Mouse (Mus musculus): ENCODE measurements around the gene Fbp1. TPM values are rescaled to one million over a fixed set of nuclear protein-coding genes. Genes with fewer than 3 reads are reported as not detected.

Fbp1 gene
- polyA plus RNA-seq, 1 experiment from 2014 or later = 43.1 TPM

DNA sequence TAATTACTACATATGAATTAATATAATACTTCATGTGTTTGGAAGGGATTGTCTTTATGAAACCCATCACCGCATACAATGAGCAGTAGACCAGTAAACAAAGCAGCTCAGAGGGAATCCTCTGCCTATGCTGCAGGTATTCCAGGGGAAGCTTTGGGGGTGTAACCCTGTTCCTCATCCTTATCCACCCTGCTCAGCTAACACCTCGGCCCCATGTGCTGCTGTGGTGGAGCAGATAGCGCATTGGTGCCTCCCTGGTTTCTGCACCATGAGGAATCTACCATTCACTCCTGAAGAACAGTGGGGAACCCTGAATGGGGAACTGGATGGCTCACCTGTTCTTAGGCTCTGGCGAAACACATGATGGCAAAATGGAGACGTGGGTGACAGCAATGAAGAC, 23.5 kb upstream of the Fbp1 start:
- Histone ChIP-seq H3K9me3 (replicated peaks) (no peaks in the 10 kb centered on the region), H3K4me3 (replicated peaks) (no peak overlapping the region), H3K36me3 (replicated peaks) (no peaks in the 10 kb centered on the region), H3K27ac (replicated peaks) (peak overlapping the region; percentile 24; the same call in 1 of the 2 replicates), H3K4me1 (replicated peaks) (peaks cover 47% of the 10 kb centered on the region), H3K27me3 (no peaks in the 10 kb centered on the region), H3K9ac (no peak overlapping the region), H3K4me2 (peak overlapping the region; percentile 30)
- 43% methylated on average over 5 of the region's 5 CpGs for WGBS (ENCODE audit: insufficient replicate concordance)
- ATAC-seq (ENCODE audit: insufficient read depth) = peak; percentile 76

DNA sequence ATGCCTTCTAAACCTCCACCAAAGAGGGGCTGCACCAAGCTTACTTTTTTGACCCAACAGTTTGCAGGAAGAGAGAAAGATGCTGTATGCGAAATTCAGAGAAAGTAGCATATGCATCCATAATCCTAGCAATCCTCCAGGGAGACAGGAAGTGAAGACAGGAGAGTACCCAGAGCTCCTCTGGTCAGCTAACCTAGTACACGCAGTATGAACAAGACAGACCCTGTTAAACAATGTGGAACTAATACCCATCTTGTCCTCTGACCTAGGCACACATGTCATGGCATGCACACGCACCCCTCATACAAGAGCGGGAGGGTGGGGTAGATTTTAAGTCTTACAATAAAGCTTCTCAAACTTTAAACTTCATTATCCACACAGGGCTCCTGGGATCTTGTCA, 22.1 kb upstream of the Fbp1 start:
- Histone ChIP-seq H3K9ac (no peak overlapping the region), H3K4me2 (no peak overlapping the region), H3K4me1 (replicated peaks) (peaks cover 47% of the 10 kb centered on the region), H3K9me3 (replicated peaks) (no peaks in the 10 kb centered on the region), H3K4me3 (replicated peaks) (no peak overlapping the region), H3K27ac (replicated peaks) (peak overlapping the region; percentile 62; the same call in 1 of the 2 replicates), H3K36me3 (replicated peaks) (no peaks in the 10 kb centered on the region), H3K27me3 (no peaks in the 10 kb centered on the region)
- ATAC-seq (ENCODE audit: insufficient read depth) = no peak
- WGBS (ENCODE audit: insufficient replicate concordance) = 72% methylated on average over 4 of the region's 4 CpGs

DNA sequence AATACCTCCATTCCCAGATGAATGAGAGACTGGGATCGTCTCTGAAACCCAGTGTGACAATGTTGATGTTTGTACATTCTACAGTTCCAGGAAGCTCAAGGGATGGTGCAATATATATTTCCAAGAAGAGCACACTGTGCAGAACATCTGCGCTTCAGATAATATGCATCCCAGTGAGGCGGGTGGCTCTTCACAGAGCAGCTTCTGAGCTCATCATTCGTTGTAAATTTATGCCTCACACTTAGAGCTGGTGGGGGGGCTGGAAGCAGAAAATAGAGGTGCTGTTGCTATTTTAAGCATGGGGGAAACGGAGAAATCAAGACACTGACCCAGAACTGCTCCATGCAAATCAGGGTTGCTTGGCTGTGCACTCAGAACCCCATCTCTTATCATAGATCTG, 21.7 kb upstream of the Fbp1 start:
- Histone ChIP-seq H3K36me3 (replicated peaks) (no peaks in the 10 kb centered on the region), H3K4me2 (no peak overlapping the region), H3K9me3 (replicated peaks) (no peaks in the 10 kb centered on the region), H3K4me1 (replicated peaks) (peaks cover 47% of the 10 kb centered on the region), H3K27me3 (no peaks in the 10 kb centered on the region), H3K4me3 (replicated peaks) (no peak overlapping the region), H3K27ac (replicated peaks) (peak overlapping the region; percentile 62), H3K9ac (no peak overlapping the region)
- ATAC-seq (ENCODE audit: insufficient read depth) = no peak
- WGBS (ENCODE audit: insufficient replicate concordance) = 42% methylated on average over 5 of the region's 5 CpGs

DNA sequence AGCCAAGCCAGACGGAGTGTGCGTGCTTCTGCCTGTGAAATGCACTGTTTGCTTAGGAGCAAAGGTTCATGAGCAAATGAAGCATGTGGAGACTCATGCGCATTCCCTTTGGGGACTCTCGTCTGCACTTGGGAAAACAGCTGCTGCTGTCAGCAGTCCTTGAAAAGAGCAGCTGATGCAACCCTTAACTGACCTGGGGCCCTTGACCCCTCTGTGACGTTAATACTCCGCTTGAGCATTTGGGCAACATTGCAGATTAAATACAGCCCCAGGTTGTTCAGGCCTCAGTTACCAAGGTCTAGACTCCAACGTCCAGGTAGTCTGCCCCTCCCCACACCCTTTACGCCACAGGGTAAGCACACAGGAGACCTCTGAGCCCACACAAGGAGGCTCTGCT, 20.1 kb upstream of the Fbp1 start:
- no peak overlapping the region for H3K9ac ChIP-seq

DNA sequence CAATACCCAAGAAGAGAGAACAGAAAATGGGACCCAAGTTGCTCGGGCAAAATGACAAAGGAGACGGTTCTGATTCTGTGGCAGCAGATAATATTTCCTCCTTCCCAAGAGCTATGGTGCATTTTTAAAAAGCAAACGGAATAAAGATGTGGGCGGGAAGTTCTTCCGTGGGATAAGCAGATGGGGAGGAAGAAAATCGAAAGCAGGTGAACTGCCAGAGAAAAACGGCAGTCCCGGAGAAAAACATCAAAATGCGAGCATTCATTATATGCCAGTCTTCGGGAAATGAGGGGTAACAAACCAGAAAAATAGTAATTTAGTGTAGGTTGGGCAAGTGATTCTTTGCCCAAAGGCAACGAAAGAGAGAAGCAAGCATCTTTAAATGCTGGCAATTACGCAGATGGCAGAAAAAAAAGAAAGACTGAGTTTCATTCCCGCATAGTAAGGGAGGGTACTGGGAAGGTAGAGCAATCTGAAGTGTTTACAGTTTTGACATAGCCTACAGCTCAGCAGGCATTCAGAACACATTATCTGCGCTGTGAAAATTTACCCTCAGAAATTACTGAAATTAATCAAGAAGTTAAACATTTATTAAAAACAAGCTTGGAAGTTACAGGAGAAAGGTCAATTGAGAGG, 19.6 kb upstream of the Fbp1 start:
- H3K4me2 ChIP-seq = no peak overlapping the region

More for the DNA sequence above, 20.1 kb upstream of the Fbp1 start:
- H3K27me3 ChIP-seq = no peaks in the 10 kb centered on the region
- H3K4me3 ChIP-seq (replicated peaks) = no peak overlapping the region
- 57% methylated on average over 8 of the region's 8 CpGs for WGBS (ENCODE audit: insufficient replicate concordance)
- peak; percentile 80 for ATAC-seq (ENCODE audit: insufficient read depth)
- H3K9me3 ChIP-seq (replicated peaks) = no peaks in the 10 kb centered on the region
- H3K4me1 ChIP-seq (replicated peaks) = peaks cover 47% of the 10 kb centered on the region
- peak overlapping the region; percentile 68 for H3K27ac ChIP-seq (replicated peaks)
- H3K36me3 ChIP-seq (replicated peaks) = no peaks in the 10 kb centered on the region
- H3K4me2 ChIP-seq = no peak overlapping the region

DNA sequence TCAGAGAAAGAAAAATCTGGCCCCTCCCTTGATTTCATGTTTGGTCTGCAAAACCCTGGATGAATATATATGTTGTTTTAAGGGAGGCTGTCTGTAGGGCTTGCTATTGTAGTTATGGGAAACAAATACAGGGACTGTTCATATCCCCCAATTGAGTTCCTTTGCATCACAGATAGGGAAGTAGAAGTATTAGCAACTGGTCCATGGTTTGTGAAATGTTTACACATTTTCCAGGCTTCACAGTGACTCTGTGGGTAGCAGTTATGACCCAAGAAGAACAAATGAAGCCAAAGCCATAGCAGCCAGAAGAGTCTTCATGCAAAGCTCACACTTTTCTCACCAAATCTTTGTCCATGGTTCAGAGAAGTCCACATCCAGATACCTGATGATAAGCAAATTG, 13.1 kb upstream of the Fbp1 start:
- no peak for ATAC-seq (ENCODE audit: insufficient read depth)
- Histone ChIP-seq H3K36me3 (replicated peaks) (no peaks in the 10 kb centered on the region), H3K9me3 (replicated peaks) (no peaks in the 10 kb centered on the region), H3K27ac (replicated peaks) (no peak overlapping the region), H3K4me3 (replicated peaks) (no peak overlapping the region), H3K9ac (no peak overlapping the region), H3K4me2 (no peak overlapping the region), H3K27me3 (no peaks in the 10 kb centered on the region), H3K4me1 (replicated peaks) (no peaks in the 10 kb centered on the region)

More for the DNA sequence above, 19.6 kb upstream of the Fbp1 start:
- Histone ChIP-seq H3K4me3 (replicated peaks) (no peak overlapping the region), H3K36me3 (replicated peaks) (no peaks in the 10 kb centered on the region), H3K4me1 (replicated peaks) (peaks cover 42% of the 10 kb centered on the region), H3K27ac (replicated peaks) (peak overlapping the region; percentile 48), H3K9ac (no peak overlapping the region), H3K27me3 (no peaks in the 10 kb centered on the region), H3K9me3 (replicated peaks) (no peaks in the 10 kb centered on the region)
- WGBS (ENCODE audit: insufficient replicate concordance) = 68% methylated on average over 14 of the region's 14 CpGs
- ATAC-seq (ENCODE audit: insufficient read depth) = no peak

DNA sequence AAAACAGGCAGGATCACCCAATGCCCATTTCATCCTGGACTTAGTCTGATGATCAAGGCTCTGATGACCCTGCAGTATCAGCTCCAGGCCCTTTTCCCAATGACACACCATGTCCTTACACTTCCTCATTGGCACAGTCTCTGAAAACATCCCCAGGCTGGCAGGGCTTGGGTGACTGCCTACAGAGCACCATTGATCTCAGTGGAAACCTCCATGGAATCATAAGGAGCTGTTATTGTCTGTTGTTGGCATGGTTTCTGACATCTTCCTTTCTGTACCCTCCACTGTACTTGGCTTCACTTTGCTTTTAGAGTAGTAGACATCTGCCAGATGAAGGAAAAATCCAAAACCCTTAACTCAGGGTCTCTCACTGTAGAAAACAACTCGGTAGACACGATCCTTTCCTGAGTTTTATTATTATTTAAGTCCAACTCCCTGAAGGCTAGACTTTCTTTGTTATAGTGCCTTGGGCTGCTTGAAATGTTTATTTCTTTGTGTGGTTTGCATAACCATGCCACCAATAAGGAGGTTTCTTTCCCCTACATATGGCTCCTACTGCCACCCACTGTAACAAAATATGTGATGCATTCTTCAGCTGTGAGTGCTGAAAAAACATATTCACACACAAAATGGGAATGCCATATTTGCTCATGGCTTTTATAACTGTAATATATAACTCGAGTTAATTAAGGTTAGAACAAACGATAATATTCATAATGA, 10.0 kb upstream of the Fbp1 start:
- Histone ChIP-seq H3K4me3 (replicated peaks) (no peak overlapping the region), H3K9ac (no peak overlapping the region), H3K4me1 (replicated peaks) (no peaks in the 10 kb centered on the region), H3K27ac (replicated peaks) (no peak overlapping the region), H3K9me3 (replicated peaks) (no peaks in the 10 kb centered on the region), H3K27me3 (no peaks in the 10 kb centered on the region), H3K4me2 (no peak overlapping the region), H3K36me3 (replicated peaks) (no peaks in the 10 kb centered on the region)
- WGBS (ENCODE audit: insufficient replicate concordance) = 62% methylated on average over 4 of the region's 4 CpGs
- no peak for ATAC-seq (ENCODE audit: insufficient read depth)

DNA sequence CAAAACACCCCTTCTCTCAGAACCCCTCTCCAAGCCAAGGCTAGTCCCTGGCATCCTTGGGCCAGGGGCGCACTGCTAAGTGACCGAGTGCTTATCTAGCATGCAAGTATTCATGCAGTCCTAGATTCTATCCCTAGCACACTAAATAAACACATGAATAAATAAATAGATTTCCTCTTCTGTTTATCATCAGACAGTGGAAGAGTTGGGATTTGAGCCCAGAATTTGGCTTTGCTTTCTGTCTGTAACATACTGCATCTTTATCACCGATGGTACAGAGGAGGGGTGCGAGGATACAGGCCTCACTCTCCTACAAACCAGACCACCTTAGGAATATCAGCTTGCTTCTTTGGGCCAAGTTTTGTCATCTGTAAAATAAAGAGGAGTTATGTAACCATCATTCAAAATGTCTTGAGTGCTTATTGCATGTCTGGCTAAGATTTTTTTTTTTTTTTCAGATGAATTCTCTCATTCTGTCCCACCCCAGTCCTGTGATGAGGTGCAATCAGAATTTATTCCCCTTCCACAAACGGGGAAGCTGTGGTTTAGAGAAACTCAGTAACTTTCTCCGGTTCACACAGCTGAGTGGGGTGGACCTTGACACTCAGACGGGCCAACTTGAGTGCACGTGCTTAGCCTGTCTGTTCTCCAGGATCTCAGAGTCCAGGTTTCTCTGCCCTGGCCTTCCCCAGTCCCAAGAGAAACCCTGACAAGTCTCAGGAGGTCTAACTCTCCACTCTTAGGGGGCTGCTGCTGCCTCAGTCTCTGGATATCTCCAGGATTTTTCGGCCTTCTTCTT, 5.2 kb upstream of the Fbp1 start:
- Histone ChIP-seq H3K4me1 (replicated peaks) (no peaks in the 10 kb centered on the region), H3K27ac (replicated peaks) (no peak overlapping the region), H3K4me3 (replicated peaks) (no peak overlapping the region), H3K9me3 (replicated peaks) (no peaks in the 10 kb centered on the region), H3K4me2 (no peak overlapping the region), H3K27me3 (peaks cover 23% of the 10 kb centered on the region), H3K36me3 (replicated peaks) (no peaks in the 10 kb centered on the region), H3K9ac (no peak overlapping the region)
- no peak for ATAC-seq (ENCODE audit: insufficient read depth)
- WGBS (ENCODE audit: insufficient replicate concordance) = 50% methylated on average over 9 of the region's 9 CpGs

DNA sequence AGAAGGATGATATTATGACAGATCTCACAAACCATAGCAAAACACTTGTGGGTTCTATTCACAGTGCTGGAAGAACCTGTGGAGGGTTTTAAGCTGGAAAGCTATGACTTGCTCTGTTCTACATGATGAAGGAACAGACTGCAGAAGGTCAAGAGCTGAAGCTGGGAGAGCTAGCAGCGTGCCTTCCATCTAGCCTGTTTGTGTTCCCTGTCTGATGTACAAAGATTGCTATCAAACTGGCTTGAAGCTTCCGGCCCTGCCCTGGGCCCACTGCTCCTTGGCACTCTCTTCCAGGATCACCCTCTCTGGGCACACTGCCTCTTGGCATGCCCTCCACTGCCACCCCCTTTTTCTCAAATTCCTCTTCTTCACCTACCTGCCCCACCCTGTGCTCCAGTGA, 1.2 kb upstream of the Fbp1 start:
- Histone ChIP-seq H3K9ac (no peak overlapping the region), H3K4me2 (no peak overlapping the region), H3K4me3 (replicated peaks) (no peak overlapping the region), H3K27me3 (peaks cover 42% of the 10 kb centered on the region), H3K27ac (replicated peaks) (no peak overlapping the region), H3K4me1 (replicated peaks) (no peaks in the 10 kb centered on the region; the same call in 1 of the 2 replicates), H3K36me3 (replicated peaks) (no peaks in the 10 kb centered on the region), H3K9me3 (replicated peaks) (no peaks in the 10 kb centered on the region)
- WGBS (ENCODE audit: insufficient replicate concordance) = 48% methylated on average over 2 of the region's 2 CpGs
- ATAC-seq (ENCODE audit: insufficient read depth) = no peak

DNA sequence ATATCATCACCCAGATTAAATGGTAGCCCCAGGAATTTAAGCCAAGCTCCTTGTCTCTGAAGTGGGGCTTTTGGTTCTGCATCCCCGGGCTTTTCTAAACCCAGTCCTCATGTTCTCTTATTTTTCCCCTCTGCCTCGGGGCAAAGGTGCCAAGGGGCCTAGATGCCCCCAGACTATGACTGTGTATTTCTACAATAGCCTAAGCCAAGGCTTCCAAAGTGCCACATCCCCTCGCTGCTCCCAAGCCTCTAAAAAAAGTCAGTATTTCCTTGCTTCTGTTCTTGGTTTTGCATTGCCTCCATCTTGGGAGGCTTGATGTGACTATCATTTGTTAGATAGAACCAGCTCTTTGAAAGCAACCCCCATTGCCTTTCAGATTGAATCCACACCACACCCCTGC, 3.5 kb downstream of the Fbp1 start:
- Histone ChIP-seq H3K36me3 (replicated peaks) (no peaks in the 10 kb centered on the region), H3K4me3 (replicated peaks) (no peak overlapping the region), H3K27ac (replicated peaks) (no peak overlapping the region), H3K4me1 (replicated peaks) (peaks cover 11% of the 10 kb centered on the region; the same call in 1 of the 2 replicates), H3K4me2 (no peak overlapping the region), H3K27me3 (peaks cover 32% of the 10 kb centered on the region), H3K9me3 (replicated peaks) (no peaks in the 10 kb centered on the region), H3K9ac (no peak overlapping the region)
- WGBS (ENCODE audit: insufficient replicate concordance) = 57% methylated on average over 3 of the region's 3 CpGs
- ATAC-seq (ENCODE audit: insufficient read depth) = no peak

DNA sequence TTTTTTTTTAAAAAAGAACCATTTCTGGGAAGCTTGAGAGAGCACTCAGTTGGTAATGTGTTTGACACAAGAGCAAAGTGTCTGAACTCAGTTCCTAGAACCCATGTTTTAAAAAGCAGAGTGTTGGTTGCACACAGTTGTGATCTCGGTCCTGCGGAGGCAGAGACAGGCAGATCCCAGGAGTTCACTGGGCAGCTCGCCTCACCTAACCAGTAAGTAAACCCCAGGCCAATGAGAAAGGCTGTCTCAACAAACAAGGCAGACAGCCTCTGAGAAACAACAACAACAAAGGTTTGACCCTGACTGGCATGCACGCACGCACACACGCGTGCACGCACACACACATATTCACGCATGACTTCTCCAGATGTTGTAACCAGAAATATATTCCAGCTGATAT, 4.2 kb downstream of the Fbp1 start:
- Histone ChIP-seq H3K4me1 (replicated peaks) (peaks cover 13% of the 10 kb centered on the region; the same call in 1 of the 2 replicates), H3K36me3 (replicated peaks) (no peaks in the 10 kb centered on the region), H3K27ac (replicated peaks) (no peak overlapping the region), H3K9ac (no peak overlapping the region), H3K4me3 (replicated peaks) (no peak overlapping the region), H3K27me3 (peaks cover 26% of the 10 kb centered on the region), H3K4me2 (no peak overlapping the region), H3K9me3 (replicated peaks) (no peaks in the 10 kb centered on the region)
- ATAC-seq (ENCODE audit: insufficient read depth) = no peak
- 81% methylated on average over 9 of the region's 9 CpGs for WGBS (ENCODE audit: insufficient replicate concordance)

Measured in liver, embryonic 15.5 days (tissue).